Mouse (Mus musculus) c-Kit-negative CD71-positive TER-119-positive erythroid progenitor cells, embryonic 14.5 days (primary cell): ENCODE measurements around the gene Galm.
"Not testable (repeated sequence)": the region's sequence is repeated elsewhere in the genome, so short reads cannot be mapped to it uniquely, and the experiment has no call there.

Source experiments
- DNase-seq: peaks from one replicate; pipeline ENCODE4 v3.0.0-alpha.2; 2013; ENCODE audit warnings: low read depth, low spot score

Galm gene

DNA sequence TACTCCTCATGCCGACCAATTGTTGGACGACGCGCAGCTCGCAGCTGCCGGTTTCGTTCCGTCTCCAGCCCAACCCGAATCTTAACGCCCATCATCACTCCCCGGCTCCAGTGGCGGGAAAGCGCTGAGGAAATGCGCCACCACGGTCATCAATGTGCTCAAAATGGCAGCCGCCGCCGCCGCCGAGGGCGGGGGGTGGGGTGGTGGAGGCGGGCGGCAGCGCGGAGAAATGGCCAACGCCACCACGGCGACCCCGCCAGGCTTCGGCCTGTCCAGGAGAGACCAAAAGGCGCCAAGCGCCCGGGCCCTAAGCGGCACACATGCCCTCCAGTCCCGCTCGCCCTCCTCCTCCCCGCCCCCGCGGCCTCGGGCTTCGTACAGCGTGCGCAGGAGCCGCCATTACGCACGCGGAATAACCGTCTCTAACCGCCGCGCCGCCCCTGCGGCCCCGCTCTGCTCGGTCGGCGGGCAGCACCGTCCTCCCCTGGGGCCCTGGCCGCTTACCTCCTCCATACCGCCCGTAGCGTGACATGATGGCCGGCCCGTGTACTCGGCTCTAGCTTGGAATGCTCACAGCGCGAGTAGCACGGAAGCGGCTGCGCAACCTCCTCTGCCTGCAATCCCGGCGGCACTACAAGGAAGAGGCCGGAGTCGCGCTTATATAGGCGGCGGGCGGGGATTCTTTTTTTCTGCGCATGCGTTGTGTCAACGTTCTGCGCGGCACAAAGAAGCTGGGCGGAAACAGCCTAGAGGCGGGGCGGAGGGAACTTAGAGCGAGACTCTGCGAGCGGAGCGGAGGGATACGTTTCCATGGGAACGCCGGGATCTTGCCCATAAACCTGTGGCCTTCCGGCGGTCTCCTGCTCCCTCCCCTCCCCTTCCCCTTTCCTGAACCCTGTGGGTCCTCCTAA is 79.7 kb downstream of the Galm start, which contains the start of the genes Srsf7 and Ttc39d:
Gene Srsf7, minus strand, starts transcription at position 637 of the 911 bp plus-strand sequence.
Gene Ttc39d, plus strand, starts transcription at position 790 of the 911 bp plus-strand sequence.
- peak; percentile 91 for DNase-seq

DNA sequence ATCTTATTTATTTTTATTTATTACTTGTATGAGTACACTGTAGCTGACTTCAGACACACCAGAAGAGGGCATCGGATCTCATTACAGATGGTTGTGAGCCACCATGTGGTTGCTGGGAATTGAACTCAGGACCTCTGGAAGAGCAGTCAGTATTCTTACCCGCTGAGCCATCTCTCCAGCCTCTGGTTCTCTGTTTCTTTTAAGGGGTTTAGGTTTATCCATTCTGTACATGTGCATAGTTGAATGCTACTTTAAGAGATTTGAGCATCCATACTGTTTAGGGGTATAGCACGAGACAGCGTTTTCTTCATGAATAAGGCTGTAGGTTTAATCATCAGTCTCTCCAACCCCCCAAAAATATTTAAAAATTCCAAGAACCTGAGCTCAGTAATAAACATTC is 86.7 kb downstream of the Galm start:
- not testable (repeated sequence) for DNase-seq

DNA sequence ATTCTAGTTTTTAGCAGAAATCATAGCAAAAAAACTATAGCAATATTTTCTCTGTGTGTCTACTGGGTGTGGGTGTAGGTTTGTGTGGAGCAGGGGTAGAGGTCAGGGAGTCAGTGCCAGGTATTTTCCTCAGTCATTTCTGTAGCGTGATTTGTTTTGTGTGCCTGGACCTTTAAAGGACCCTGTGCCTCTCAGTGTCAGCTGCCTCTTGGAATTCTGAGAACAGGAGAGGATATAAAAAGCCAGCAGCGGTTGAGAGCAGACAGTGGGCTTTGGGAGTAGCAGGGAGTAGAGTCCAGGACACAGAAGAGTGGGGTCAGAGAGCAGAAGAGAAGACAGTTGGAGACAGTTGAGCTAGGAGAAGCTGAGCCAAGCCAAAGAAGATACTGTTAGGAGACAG is 92.9 kb downstream of the Galm start:
- no peak for DNase-seq

DNA sequence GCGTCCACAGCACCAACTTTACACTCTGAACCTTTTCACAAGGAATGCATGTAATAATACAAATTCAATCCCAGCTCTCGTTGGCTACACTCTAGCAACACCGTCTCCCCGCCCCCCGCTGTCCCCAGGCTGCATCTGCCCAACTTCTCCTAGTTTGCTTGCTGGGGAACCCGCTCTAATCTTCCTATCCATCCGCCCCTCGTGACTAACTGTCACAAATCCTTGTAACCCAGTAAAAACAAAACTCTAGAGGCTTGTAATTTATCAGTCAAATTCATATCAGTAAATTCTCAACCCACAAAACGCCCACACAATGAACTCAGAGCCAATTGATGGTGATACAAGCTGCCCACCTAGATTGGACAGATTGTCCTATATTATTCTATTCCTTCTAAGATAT is 93.9 kb downstream of the Galm start:
- no peak for DNase-seq

DNA sequence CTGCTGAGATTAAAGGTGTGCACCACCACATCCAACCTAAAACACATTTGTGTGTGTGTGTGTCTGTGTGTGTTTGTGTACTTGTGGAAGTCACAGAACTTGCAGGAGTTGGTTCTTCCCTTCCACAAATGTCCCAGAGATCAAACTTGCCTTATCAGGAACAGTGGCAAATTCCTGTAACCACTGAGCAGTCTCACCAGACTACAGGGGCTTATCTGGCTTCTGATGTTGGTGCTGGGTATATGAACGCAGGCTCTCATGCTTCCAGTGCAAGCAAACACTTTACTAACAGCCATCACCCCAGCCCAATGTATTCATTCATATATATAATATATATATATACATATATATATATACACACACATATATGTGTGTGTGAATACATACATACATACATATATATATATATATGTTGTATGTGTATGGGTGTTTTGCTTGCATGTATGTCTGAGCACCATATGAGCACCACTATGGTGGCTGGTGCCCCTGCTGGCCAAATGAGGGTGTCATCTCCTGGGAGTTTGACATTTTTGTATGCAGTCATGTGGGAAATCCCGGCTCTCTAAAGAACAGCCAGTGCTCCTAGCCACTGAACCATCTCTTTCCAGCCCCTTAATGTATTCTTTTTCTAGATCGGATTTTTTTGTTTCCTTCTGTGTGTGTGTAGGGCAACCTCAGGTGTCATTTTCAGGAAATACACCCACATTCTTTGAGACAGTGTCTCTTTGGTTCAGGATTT is 94.8 kb downstream of the Galm start:
- DNase-seq = no peak

DNA sequence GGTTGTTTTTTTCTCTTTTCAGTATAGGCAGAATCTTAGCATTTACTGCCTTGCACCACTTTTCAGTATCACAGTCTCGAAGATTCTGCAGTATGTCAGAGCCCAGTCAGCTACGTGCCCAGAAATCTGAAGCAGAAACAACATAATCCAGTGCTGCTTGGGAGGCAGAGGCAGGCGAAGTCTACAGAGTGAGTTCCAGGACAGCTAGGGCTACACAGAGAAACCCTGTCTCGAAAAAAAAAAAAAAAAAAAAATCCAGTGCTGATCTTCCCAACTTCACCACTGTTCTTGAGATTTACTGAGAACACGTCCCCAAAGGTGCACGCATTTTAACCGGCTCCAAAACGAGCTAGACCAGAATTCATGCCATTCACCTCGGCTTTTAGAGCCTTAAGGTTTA is 96.6 kb downstream of the Galm start:
- no peak for DNase-seq

DNA sequence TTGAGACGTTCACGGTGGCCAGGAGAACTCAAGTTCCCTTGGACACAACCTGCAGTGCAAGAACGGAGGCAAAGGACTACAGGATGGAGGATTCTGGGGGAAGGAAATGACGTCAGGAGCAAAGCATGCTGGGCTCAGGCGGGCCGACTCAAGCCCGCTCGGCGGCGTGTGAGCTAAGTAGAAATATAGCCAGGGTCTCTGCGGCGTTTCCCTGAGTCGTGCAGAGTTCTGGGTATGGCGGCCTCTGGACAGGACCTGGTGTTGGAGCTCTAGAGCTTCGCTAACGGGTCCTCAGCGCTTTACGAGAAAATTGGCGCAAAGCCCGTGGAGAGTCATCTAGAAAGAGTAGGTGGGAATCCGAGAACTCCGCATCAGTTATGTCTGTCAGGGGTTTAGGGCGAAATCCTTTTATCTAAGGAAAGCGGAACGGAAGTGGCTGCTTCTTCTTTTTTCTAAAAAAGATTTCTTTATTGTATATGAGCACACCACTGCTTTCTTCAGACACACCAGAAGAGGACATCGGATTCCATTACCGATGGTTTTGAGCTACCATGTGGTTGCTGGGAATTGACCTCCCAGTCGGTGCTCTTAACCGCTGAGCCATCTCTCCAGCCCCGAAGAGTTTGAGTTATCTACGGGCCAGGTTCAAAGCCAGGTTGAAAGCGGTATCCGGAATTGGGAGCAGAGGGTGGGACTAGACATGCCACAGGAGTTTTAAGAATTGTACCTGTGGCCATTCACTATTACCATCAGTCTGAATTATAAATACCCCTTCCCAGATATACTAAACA is 97.2 kb downstream of the Galm start, which contains the start of gene Gemin6:
Gene Gemin6, plus strand, starts transcription at position 116 of the 791 bp plus-strand sequence.
- DNase-seq = peak; percentile 74

DNA sequence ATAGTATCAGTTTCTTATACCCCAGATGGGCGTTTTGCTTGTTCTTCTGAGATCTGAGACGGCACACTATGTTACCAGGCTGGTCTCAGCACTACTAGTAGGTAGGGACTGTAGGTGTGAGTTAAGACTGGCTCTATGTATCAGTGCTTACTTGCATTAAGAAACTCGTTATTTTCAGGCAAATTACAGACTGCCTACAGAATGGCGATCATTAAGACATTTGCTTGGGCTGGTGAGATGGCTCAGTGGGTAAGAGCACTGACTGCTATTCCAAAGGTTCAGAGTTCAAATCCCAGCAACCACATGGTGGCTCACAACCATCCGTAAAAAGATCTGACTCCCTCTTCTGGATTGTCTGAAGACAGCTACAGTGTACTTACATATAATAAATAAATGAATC is 97.9 kb downstream of the Galm start:
- not testable (repeated sequence) for DNase-seq

DNA sequence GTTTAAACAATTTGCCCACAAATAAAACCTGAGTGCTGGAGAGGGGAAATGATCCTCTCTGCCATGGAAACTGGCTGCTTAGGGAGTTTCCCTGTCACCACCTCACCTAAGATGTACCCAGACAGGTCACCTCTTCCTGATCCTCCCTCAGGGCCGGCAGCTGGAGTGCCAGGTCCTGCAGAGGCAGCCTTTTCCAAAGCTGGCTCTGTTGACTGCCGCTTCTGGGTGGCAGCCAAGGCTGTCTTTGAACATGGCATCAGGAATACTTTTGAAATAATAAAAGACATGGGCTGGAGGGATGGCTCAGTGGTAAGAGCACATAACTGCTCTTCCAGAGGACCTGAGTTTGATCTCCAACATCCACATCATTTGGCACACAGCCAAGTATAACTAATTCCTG is 102.1 kb downstream of the Galm start:
- no peak for DNase-seq

DNA sequence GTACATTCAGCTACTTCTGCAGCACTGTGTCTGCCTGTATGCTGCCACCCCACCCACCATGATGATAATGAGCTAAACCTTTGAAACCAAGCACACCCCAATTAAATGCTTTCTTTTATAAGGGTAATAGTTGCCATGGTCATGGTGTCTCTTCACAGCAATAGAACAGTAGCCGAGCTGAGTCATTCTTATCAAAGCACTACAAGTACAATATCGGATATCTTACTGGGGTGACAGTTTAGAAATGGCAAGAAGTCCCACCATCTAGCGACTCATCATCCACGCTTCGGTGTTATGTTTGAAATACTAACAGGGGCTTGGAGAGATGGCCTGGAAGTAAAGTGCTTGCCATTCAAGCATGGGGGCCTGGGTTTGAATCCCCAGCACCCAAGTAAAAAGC is 106.6 kb downstream of the Galm start:
- DNase-seq = no peak

DNA sequence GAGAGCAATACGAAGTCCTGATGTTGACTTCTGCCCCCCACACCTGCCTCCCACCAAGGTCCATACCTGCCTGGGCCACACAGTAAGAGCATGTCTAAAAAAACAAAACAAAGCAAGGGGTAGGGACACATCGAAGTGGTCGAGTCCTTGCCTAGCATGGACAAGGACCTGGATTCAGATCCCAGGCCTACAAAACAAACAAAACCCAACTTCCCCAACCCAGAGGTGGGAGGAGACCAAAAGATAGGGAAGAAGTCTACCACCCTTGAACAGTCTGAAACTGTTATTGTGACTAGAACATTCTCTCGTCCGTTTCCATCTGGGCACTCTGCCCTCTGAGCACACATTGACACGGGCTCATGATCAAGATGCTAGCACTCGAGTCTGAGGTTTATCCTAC is 107.1 kb downstream of the Galm start:
- no peak for DNase-seq
